Mouse (Mus musculus) urinary bladder, adult 2 months (tissue): ENCODE results near the gene D430041D05Rik. TPM values are rescaled to one million over a fixed set of nuclear protein-coding genes. Genes with fewer than 3 reads are reported as not detected.

ENCODE experiments used
- DNase-seq: peaks from one replicate; pipeline ENCODE4 v3.0.0; 2022; ENCODE audit warnings: low spot score
- polyA plus RNA-seq: library from polyadenylated mRNA; depleted of rRNA; stranded (reverse); fragments of >200 nt; gene quantifications from 2 replicates; pipeline ENCODE4 v1.2.3, GENCODE M21; 2012

D430041D05Rik gene
- polyA plus RNA-seq, 1 experiment = 0.06 TPM

DNA sequence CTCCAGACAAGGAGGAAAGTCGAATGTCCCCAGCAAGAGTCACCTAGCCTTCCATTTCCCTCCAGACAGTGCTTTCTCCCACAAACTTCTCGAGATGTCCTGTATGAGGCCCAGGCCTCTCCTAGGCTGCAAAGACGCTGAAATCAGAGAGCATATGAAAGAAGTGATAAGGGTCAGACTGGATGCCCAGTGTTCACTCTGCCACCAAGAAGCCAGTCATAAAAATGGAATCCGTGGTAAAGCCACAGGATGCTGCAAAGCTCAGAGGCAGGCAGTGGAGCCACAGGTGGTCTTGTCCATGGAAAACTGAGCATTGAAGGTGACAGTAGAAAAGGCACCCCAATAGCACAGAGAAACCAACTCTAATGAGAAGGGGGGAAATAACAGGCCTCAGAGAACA, 2.9 kb downstream of the D430041D05Rik start:
- DNase-seq = no peak

DNA sequence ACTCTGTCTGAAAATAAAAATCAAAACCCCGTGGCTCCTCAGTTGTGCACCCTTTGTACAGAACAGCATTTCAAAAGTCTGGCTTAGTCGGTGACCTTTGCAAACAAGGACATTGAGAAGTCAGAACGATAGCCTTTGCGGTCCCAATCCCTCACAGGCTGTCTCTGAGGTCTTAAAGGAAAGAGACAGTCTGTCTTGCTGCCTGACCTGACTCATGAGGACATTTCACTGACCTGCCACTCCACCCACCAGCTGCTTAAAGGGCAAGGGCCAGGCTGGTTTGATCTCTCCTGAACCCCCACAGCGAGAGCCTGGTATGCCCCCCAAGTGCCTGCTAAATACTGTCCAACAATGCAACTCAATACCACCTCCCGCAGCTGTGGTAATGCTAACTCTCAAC, 6.8 kb downstream of the D430041D05Rik start:
- no peak for DNase-seq

DNA sequence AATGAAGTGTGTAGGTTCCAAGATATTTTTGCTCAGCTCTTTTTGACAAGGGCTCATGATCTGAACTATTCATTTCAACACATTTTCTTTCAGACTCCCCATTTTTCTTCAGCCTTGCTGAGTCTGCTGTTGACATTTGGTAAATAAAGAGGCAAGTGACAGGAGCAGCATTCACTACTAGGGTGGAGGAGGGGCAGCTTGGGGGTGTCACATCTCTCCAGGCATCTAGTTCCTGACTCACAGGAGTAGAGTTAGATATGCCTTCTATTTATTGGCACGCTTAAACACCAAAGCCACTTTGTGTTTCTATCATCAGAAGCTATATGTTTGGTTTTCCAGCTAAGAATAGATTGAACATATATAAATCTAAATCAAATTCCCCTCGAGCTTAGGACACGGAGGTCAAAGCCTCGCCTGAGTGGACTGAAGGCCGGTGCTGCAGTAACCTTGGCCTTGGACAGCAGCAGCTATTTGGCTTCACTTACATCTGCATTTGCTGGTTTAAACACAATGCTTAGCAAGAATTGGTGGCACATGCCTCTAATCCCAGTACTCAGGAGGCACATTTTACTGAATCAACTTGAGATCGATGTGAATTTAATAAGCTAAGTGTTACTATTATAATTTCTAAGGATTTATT, 12.0 kb downstream of the D430041D05Rik start:
- no peak for DNase-seq

DNA sequence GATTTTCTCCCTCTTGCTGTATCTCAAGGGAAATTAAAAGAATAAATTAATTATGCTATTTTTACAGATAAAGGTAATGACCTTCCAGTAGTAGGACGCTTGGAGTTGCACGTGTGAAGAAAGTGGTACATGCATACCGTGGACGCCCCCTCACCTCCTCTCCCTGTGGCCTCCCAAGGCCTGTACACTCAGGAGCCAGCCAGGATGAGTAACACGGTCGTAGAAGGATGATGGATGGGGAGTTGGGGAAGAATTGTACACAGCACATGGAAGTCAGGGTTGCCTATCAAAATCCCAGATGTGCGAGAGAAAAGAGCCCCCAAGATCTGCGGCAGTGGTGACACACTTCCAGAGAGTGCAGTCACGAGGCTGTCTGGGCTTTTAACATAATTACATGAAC, 14.9 kb downstream of the D430041D05Rik start:
- no peak for DNase-seq

DNA sequence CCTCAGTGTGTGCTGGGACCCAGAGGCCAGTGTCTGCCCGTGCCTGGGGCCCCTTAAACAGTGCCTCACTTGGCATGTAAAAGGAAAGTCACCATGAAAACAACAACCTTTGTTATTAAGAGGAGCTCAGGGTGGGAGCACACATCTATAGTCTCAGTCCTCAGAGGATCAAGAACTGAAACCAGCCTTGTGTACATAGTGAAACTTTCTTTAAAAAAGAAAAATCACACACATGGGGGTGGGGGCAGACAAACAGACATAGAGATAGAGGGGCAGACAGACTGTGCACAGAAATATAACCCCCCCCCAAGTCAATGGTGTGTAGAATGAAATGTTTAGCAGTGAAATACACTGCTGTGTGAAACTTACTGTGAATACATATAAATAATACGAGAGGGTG, 16.0 kb downstream of the D430041D05Rik start:
- no peak for DNase-seq

DNA sequence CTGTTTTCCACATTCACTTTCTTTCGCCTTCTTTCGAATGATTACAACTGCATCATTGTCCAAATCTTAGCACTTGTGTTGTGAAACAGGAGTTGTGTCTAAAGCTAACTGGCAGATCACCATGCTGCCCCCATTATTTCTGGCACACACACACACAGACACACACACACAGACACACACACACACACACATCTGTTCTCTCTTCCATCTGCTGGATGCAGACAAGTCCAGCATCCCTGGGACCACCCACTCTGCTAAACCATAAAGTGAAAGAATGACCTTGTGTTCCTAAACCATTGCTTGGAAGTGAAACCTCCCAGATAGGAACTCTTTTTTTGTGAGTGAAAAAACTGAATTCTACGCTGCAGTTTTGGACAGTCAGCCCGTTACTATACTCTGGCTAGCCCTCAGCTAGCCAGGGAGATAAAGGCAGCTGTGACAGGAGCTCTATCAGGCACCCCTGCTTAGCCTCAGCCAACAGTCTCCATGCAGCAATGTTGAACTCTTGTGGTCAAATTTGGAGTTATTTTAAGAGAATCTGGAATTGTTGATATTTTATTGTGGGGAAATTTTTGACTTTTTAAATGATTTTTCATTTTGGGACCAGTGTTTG, 18.0 kb downstream of the D430041D05Rik start:
- no peak for DNase-seq

DNA sequence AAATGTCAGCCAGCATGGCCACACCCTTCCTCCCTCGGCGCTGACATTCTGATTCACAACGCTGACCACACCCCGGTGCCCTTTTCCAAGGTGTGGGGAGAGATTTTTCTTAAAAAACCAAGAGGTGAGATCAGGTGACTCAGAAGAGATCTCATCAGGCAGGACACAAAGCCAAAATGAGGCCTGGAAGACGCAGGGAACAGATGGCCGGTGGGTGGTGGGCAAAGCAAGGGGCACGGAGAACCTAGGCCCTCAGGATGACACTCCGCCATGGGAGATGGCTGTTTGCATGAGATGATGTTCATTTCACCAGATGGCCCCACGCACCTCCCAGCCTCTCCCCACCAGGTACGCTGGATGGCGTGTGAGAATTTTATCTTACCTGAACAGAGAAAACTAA, 21.6 kb downstream of the D430041D05Rik start:
- DNase-seq = no peak

DNA sequence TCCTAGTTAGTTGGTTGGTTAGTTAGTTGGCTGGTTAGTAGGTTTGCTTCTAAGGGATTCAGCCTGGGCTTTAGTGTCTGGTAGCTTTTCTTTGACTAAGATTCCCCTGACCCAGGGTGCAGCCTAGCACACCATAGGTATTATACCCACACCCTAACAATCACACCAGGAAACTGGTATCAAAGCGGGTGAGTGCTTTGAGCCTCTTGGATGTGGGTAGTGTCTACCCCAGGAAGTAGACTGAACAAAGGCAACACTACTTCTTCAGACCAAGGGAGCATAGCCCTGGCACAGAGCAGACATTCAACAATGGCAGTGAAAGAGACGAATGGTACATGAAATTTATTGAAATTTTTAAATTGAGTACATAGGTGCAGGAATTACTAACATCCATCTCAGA, 24.9 kb downstream of the D430041D05Rik start:
- no peak for DNase-seq

DNA sequence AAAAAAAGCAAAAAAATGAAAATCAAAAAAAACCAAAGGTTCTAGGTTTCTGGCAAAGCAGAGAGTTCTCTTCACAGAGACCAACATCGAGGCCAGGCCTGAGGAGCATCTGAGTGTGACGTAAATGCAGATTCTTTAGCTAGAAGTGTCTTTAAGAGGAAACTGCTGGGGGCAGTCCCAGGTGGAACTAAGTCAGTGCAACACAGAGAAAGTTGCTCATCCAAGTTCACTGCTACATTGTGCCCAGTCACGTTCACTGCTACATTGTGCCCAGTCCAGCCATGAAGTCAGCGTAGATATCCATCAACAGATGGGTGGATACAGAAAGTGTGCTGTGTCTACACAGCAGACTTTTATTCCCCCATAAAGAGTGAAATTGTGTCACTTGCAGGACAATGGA, 27.2 kb downstream of the D430041D05Rik start:
- DNase-seq = no peak

DNA sequence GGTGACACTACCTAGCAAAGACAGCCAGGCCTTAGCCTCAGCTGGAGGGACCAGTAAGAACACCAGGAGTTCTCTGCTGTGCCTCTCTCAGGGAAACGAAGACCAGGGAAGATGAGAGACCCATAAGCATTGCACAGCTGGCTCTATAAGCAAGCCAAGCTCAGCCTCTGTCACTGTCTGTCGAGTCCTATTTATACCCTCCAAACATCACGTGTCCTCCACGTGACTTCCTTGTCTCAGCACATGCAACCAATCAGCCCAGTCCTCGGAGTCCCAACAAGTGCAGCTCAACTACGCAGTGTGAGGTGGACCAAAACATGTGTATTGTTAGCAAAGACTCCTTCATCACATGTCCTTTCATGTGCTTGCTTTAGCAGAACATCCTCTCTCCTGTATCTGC, 28.0 kb downstream of the D430041D05Rik start:
- no peak for DNase-seq

DNA sequence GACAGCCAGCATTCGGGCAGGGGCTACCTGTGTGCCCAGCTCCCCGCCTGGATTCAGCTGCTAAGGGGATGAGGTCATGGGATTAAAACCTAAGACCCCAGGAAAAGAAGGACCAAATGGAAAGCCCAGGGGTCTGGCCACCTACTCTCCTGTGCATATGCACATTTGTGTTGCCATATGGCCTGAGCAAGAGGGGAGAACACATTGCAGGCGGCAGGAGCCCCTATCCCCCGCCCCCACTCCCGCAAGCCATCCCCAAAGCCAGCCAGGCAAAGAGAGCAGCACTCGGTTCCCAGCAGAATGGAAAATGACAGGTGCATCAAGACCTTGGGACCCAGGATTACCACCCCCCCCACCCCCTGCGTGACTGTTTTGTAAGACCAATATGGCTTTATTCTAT, 31.5 kb downstream of the D430041D05Rik start:
- DNase-seq = no peak

DNA sequence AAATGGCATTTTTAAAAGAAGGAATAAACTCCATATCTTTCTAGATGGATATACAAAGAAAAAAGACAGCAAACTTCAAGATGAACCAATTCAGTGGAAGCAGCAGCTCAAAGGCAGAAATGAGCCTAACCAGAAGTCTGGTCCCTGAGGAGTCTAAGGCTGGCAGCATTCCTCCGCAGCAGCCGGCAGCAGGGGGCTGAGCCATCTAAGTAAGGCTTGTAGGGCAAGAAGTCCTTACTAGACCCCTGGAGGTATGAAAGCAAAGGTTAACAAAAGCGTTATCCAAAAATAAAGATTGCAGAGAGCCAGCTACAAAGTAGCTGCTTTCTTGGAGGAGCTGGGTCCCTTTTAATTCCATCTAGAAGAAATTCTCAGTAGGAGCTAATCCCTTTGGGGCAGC, 32.0 kb downstream of the D430041D05Rik start:
- DNase-seq = no peak

DNA sequence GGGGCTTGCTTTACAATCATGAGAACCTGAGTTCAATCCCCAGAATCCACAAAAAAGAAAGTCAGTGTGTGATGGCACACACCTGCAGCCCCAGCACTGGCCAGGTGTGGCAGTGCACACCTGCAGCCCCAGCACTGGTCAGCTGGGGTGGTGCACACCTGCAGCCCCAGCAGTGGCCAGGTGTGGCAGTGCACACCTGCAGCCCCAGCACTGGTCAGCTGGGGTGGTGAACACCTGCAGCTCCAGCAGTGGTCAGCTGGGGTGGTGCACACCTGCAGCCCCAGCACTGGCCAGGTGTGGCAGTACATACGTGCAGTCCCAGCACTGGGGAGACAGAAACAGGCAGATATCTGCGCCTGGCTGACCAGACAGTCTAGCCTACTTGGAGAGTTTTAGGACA, 32.8 kb downstream of the D430041D05Rik start:
- DNase-seq = no peak

DNA sequence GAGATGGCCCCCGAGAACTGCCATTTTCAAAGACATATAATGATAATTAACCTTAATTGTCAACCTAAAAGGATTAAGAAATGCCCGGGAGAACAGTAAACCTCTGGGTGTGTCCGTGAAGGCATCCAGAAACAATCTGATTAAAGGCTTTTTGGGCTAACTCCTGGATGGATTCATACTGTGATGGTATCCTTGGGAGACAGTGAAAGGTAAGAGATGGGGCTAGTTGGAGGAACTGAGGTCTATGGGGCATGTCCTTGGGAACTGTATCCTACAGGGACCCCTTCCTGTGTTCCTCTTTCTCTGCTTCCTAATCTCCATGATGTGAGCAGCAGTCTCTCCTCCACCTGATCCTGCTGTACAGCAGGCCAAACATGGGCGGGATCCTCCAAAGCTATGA, 38.7 kb downstream of the D430041D05Rik start:
- no peak for DNase-seq

DNA sequence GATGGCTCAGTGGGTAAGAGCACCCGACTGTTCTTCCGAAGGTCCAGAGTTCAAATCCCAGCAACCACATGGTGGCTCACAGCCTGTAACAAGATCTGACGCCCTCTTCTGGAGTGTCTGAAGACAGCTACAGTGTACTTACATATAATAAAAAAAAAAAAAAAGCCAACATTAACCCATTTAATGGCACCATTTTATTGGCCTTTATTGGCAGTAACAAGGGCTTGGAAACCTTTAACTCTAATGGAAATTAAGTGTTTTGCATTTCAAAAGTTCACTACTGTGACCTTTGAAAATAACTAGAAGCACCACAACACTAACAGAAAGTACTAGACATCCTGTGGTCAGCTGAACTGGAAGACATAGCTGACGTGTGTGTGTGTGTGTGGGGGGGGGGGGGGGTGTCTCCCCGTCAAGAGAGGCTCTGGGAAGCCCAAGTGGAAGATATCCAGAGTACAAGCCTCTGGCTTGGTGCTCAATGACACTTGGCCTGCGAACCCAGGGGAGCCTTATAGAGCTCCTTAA, 39.1 kb downstream of the D430041D05Rik start:
- DNase-seq = no peak

DNA sequence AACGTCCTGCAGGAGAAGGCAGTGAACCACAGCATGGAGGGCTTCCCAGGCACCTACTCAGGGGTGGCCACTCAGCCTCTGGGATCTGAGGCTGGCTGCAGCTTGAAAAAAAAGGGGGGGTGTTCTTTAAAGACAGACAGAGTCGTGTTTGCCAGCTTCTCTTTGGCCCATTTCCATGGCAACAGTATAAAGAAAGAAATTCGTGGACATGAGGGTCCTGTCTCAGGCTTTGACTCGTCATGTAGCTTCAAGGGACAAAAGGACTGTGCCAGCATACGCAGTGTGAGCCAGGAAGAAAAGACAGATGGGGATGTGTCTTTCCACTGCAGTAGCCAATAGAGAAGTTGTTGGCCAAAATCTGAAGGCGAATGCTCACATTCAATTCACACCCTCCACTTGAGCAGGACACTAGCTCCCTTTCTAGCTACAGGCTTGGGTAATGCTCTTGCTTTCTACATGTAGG, 42.9 kb downstream of the D430041D05Rik start:
- DNase-seq = no peak

DNA sequence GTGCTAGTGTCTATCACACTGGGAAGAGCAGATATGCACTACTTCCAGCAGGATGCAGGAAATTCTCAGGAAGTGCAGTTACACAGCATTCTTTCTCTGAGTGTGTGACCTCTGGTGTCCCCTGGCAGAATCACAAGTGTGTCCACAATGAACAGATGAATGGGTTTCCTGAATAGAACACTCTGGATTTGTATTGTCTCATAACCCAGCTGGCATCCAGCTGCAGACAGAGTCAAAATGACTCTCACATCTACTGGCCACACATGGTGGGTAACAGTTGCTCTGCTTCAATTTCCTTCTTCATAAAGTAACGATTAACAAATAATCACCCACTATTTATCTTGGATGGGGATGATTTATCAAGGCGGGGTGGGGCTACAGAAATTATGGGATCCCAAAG, 43.5 kb downstream of the D430041D05Rik start:
- no peak for DNase-seq

DNA sequence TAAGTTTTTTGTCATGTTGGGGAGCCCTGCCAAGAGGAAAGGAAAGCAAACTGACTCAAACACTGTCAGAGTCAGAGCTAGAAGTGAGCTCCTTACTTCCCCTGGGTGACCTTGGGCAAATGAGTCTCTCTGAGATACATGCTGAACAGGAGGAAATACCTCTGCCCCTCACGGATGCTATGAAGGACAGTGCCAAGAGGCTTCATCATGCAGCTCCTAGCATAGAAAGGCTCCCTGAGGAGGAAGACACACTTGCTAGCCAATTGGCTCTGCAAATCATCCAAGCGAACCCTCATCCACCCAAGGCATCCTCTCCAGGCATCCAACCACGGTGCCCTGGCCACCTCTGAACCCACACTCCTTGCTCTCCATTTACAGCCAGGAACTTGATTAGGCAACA, 51.5 kb downstream of the D430041D05Rik start:
- DNase-seq = no peak

DNA sequence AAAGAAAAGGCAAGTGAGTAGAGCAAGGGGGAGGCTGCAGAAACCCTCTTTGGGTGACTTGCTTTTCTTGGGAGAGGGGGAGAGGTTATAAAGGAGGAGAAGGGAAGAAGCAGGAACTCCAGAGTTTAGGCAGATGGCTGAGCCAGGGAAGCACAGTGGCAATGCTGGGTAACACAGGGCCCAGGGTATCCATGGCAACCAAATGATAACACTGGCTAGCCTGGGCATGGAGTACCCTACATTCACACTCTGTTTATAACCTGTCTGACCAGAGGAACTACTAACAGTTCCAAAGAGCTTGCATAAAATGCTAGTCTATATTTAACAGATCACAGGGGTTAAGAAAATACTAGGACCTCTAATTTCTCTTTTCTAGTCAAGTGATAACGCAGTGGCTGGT, 51.9 kb downstream of the D430041D05Rik start:
- DNase-seq = no peak

DNA sequence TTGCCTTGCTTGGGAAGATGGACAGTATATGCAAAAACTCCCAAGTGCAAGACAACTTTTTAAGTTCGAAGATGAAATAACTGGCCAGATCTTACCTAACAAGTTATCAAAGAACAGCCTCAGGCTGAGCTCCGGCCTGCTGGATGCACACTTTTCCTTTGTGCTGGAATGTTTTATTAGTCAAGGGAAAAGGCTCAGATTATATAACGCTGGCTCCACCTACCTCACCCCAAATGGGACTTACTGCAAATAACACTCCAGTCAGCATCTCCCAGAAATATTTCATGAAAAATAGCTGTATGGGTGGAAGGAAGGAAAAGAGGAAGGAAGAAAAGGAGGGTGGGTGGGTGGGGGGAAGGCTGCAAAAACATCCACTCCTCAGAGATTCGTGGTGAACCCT, 54.3 kb downstream of the D430041D05Rik start:
- DNase-seq = no peak

DNA sequence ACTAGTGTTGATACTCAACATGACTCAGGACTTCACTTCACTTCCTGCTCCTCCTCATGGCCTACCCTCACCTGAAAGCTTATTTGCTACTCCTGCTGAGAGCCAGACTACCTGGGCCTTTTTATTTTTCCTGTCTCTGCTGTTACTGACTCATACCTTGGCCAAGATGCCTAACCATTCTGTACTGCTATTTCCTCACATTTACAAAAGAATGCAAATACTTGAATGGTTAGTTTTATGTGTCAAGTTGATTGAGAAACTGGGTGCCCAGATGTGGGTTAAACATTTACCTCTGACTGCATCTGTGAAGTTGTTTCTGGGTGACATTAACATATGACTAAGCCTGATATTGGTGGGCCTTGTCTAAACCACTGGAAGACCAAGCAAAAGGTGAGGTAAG, 56.7 kb downstream of the D430041D05Rik start:
- no peak for DNase-seq

DNA sequence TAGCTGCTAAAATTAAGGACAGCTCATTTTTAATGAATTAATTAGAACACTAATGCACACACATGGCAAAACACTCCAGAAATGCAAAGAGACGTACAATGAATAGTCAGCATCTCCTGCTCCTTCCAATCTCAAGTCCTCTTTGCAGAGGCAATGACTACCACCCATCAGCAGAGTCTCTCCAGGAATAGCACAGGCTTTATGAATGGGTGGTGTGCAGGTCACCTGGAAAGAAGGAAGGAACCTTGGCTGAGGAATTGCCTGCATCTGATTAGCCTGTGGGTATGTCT, 58.7 kb downstream of the D430041D05Rik start:
- DNase-seq = no peak

DNA sequence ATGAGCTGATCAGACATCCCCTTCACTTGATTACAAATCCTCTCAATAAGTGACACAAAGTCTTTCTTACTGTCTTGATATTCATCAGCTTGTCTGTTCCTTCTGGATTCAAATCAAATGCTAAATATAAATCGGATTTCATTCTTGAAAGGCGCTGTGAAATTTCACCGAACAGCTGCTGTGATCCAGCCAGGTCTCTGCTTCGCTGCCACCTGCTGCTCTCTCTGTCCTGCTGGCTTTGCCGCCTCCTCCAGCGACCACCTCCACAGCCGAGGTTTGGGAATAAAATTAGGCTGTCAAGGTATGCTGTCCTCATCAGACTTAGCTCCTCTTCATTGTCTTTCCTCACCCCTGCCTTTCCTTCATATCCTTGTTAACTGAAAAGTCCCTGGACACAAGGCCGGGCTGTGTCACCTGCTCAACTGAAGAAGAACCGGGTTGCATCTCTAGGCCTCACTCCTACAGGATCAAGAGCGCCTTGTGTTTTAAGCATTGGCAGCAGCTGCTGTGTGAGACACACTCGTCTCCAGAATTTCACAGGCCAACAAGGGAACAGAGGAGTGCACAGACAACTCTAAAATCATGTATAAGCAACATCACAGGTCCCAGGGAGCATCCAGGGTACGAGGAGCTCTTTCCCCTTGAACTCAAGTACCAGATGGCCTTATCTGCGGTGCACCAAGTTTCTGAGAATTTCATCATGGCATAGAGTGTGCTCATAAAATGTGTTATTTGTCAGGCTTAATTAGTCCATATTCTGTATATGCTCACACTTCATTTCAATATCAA, 59.2 kb downstream of the D430041D05Rik start:
- no peak for DNase-seq
